ENCODE assay signal across 16 mouse cellular contexts in the genomic region with DNA sequence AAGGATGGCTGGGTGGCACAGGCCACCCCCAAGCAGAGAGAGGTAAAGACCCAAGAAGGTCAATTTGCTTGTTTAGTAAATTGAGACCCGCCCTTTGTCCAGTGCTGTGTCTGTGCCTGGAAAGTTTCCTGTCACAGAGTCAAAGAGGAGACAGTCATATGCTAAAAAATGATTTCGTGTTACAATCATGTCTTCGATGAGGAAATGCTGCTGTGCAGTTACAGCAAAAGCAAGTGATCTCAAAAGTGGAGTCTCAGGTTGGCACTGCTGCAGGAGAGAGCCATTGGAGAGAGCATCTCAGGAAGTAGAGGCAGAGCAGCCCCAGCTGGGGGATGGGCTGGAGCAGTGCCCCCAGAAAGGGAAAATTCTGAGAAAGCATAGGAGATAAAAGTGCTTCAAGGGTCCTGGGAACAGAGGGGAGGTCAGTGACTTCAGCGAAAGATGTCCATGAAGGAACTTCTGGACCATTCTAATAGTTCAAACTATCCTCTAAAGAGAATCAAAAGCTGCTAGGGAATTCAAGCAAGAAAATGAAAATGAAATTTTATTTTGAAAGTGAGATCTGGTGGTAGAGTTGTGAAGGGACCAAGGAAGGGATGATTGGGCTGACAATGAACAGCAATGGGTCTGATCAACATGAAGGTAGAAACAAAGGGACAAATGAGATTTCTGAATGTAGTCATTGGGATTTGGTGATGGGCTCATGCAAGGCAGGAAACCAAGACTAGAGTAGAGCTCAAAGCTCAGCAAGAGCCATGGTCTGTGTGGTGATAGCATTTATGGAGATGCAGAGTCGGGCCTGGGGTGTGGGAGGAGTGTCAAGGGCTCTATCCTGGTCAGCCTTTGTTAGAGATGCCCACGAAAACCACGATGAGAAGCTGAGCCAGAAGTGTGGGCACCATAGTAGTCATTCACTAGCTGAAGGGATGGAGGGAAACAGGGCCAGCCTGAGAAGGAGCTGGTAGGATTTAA. TPM values are rescaled to one million over a fixed set of nuclear protein-coding genes. Genes with fewer than 3 reads are reported as not detected.
DNase-seq lines count a peak whose midpoint lies in the region; ATAC-seq and TF ChIP-seq lines count a peak whose summit lies in the region.
"Had no signal": no experiment of that assay in that cellular context is flagged by ENCODE, and none has a peak within 500 bp of the region (broad histone marks: within the 10 kb centered on the region; RNA-seq: fewer than 3 reads in every experiment).

No protein-coding gene starts in this region.

- H3K4me3 ChIP-seq in heart, embryonic 11.5 days (ENCODE audit: low read depth, low read length) = no peak overlapping the region
- H3K4me3 ChIP-seq in kidney, embryonic 14.5 days (ENCODE audit: low read length) = 0 out of 2 replicates have a peak overlapping the region, but pooled peaks have one; percentile 9
- H3K4me3 ChIP-seq in spleen, adult 2 months (ENCODE audit: extremely low read depth, insufficient read depth, insufficient read length) = peak overlapping the region; percentile 73
- peak overlapping the region; percentile 43 for H3K4me3 ChIP-seq in small intestine, adult 2 months (ENCODE audit: low read depth, low read length)
- H3K4me3 ChIP-seq: embryonic facial prominence, embryonic 15.5 days; forebrain, embryonic 15.5 days; limb, embryonic 13.5 days; midbrain, embryonic 12.5 days had no signal

- H3K9me3 ChIP-seq in heart, embryonic 11.5 days (replicated peaks; ENCODE audit: control insufficient read depth, low read length) = no peaks in the 10 kb centered on the region
- no peaks in the 10 kb centered on the region for H3K9me3 ChIP-seq in kidney, embryonic 14.5 days (ENCODE audit: control insufficient read depth, low read length)
- H3K9me3 ChIP-seq: embryonic facial prominence, embryonic 15.5 days; forebrain, embryonic 15.5 days; limb, embryonic 13.5 days; midbrain, embryonic 12.5 days had no signal

- ATAC-seq in heart, embryonic 11.5 days (replicated peaks; ENCODE audit: insufficient number of reproducible peaks, low FRiP score, low TSS enrichment) = no peak
- ATAC-seq in kidney, embryonic 14.5 days (ENCODE audit: low FRiP score, low TSS enrichment) = no peak
- no peak for ATAC-seq in inflammation-experienced regulatory T-cells, adult 6 months
- ATAC-seq: forebrain, embryonic 15.5 days had no signal

- peak; percentile 89 for DNase-seq in heart, adult 11 months
- no peak for DNase-seq in kidney, postnatal 4 days
- DNase-seq in spleen, adult 2 months (ENCODE audit: low read depth in 1 of 2, low spot score in 2 of 2) = no peak
- DNase-seq in spleen, adult 12 weeks (ENCODE audit: low spot score) = no peak
- DNase-seq: cerebellum, postnatal 25 days; gastrocnemius, postnatal 25 days; kidney, adult 11 months had no signal

- no peak overlapping the region for H3K9ac ChIP-seq in heart, embryonic 11.5 days (ENCODE audit: low read depth, low read length)
- H3K9ac ChIP-seq in kidney, embryonic 14.5 days (ENCODE audit: low read depth, low read length) = no peak overlapping the region
- H3K9ac ChIP-seq: embryonic facial prominence, embryonic 15.5 days; forebrain, embryonic 15.5 days; limb, embryonic 13.5 days; midbrain, embryonic 12.5 days had no signal

- no peaks in the 10 kb centered on the region for H3K4me1 ChIP-seq in heart, embryonic 11.5 days (ENCODE audit: control insufficient read depth, insufficient read depth, low read length)
- H3K4me1 ChIP-seq in kidney, embryonic 14.5 days (ENCODE audit: control insufficient read depth, insufficient read depth, low read length) = no peaks in the 10 kb centered on the region
- peaks cover 21% of the 10 kb centered on the region for H3K4me1 ChIP-seq in spleen, adult 2 months (ENCODE audit: control insufficient read depth, insufficient read depth, insufficient read length)
- H3K4me1 ChIP-seq in small intestine, adult 2 months (ENCODE audit: control insufficient read depth, insufficient read depth, insufficient read length, low read length) = no peaks in the 10 kb centered on the region
- H3K4me1 ChIP-seq: embryonic facial prominence, embryonic 15.5 days; forebrain, embryonic 15.5 days; limb, embryonic 13.5 days; midbrain, embryonic 12.5 days had no signal

- TF ChIP-seq CTCF in spleen, adult 2 months (IDR thresholded peaks at IDR 0.05; ENCODE audit: extremely low read depth, insufficient read depth, insufficient read length, insufficient replicate concordance) = no peak
- no peak for TF ChIP-seq CTCF in small intestine, adult 2 months (IDR thresholded peaks at IDR 0.05; ENCODE audit: extremely low read depth, insufficient read length, insufficient replicate concordance, low read depth, low read length)

- 72% methylated on average over 7 of the region's 7 CpGs for WGBS in heart, embryonic 11.5 days (ENCODE audit: insufficient replicate concordance)
- WGBS in kidney, embryonic 14.5 days = 78% methylated on average over 7 of the region's 7 CpGs
- 35% methylated on average over 7 of the region's 7 CpGs for WGBS in spleen, adult 2 months
- 79% methylated on average over 7 of the region's 7 CpGs for WGBS in small intestine, adult 2 months

- no peaks in the 10 kb centered on the region for H3K36me3 ChIP-seq in heart, embryonic 11.5 days (ENCODE audit: control insufficient read depth, insufficient read depth, low read length)
- H3K36me3 ChIP-seq in kidney, embryonic 14.5 days (ENCODE audit: control insufficient read depth, insufficient read depth, low read length) = no peaks in the 10 kb centered on the region
- H3K36me3 ChIP-seq in spleen, adult 2 months (ENCODE audit: control insufficient read depth, insufficient read depth, low read length) = peaks cover 12% of the 10 kb centered on the region
- H3K36me3 ChIP-seq in small intestine, adult 2 months (ENCODE audit: control insufficient read depth, insufficient read depth, low read length) = no peaks in the 10 kb centered on the region
- H3K36me3 ChIP-seq: embryonic facial prominence, embryonic 15.5 days; forebrain, embryonic 15.5 days; limb, embryonic 13.5 days; midbrain, embryonic 12.5 days had no signal

- no peaks in the 10 kb centered on the region for H3K27me3 ChIP-seq in heart, embryonic 11.5 days (ENCODE audit: control insufficient read depth, insufficient read depth, low read length)
- no peaks in the 10 kb centered on the region for H3K27me3 ChIP-seq in kidney, embryonic 14.5 days (ENCODE audit: control insufficient read depth, insufficient read depth, low read length)
- H3K27me3 ChIP-seq in spleen, adult 2 months (ENCODE audit: control insufficient read depth, insufficient read depth, low read length) = no peaks in the 10 kb centered on the region
- no peaks in the 10 kb centered on the region for H3K27me3 ChIP-seq in small intestine, adult 2 months (ENCODE audit: control insufficient read depth, insufficient read depth, low read length)
- H3K27me3 ChIP-seq: embryonic facial prominence, embryonic 15.5 days; forebrain, embryonic 15.5 days; limb, embryonic 13.5 days; midbrain, embryonic 12.5 days had no signal

- TF ChIP-seq POLR2A in spleen, adult 2 months (IDR thresholded peaks at IDR 0.05; ENCODE audit: low read depth, low read length) = no peak
- no peak for TF ChIP-seq POLR2A in small intestine, adult 2 months (IDR thresholded peaks at IDR 0.05; ENCODE audit: low read depth, low read length)

- no peak overlapping the region for H3K4me2 ChIP-seq in heart, embryonic 11.5 days
- peak overlapping the region; percentile 8 for H3K4me2 ChIP-seq in kidney, embryonic 14.5 days (replicated peaks; ENCODE audit: low read depth, low read length)
- H3K4me2 ChIP-seq: embryonic facial prominence, embryonic 15.5 days; forebrain, embryonic 15.5 days; limb, embryonic 13.5 days; midbrain, embryonic 12.5 days had no signal

- no peak overlapping the region; the same call in 1 of the 2 replicates for H3K27ac ChIP-seq in heart, embryonic 11.5 days (ENCODE audit: low read depth, low read length)
- no peak overlapping the region for H3K27ac ChIP-seq in kidney, embryonic 14.5 days (ENCODE audit: low read depth, low read length)
- H3K27ac ChIP-seq in spleen, adult 2 months (ENCODE audit: insufficient read depth, low read length) = peak overlapping the region; percentile 94
- peak overlapping the region; percentile 75 for H3K27ac ChIP-seq in small intestine, adult 2 months (ENCODE audit: insufficient read depth, low read depth, low read length)
- H3K27ac ChIP-seq: embryonic facial prominence, embryonic 15.5 days; forebrain, embryonic 15.5 days; limb, embryonic 13.5 days; midbrain, embryonic 12.5 days had no signal

RNA-seq across cellular contexts. Expression of a gene that starts 1.6 kb away (rescaled TPM):
- 8.6 and 10.0 TPM in 2 replicates for polyA plus RNA-seq in heart, embryonic 11.5 days (2014; fragmentation: Nextera tagmentation; extraction: Ambion mirVana)
- 51.3 and 54.1 TPM in 2 replicates for polyA plus RNA-seq in kidney, embryonic 14.5 days (2014; fragmentation: Nextera tagmentation; extraction: Ambion mirVana)
- polyA plus RNA-seq in spleen, adult 2 months (2012; rRNA removed) = 66.3 and 73.5 TPM in 2 replicates
- polyA plus RNA-seq in small intestine, adult 2 months (2012; rRNA removed) = 4.3 and 9.3 TPM in 2 replicates
- polyA plus RNA-seq in inflammation-experienced regulatory T-cells, adult 6 months (2017; shearing (Covaris generic)) = 1,000 to 10,000 TPM; 1,788 to 2,089 (median 1,869) TPM

RNA-seq across cellular contexts. Expression of a gene that starts 10.1 kb away (rescaled TPM):
- polyA plus RNA-seq in heart, embryonic 11.5 days (2014; fragmentation: Nextera tagmentation; extraction: Ambion mirVana) = 8.8 and 10.6 TPM in 2 replicates
- polyA plus RNA-seq in kidney, embryonic 14.5 days (2014; fragmentation: Nextera tagmentation; extraction: Ambion mirVana) = 9.9 and 13.4 TPM in 2 replicates
- 9.9 and 10.4 TPM in 2 replicates for polyA plus RNA-seq in spleen, adult 2 months (2012; rRNA removed)
- polyA plus RNA-seq in small intestine, adult 2 months (2012; rRNA removed) = 0.27 and 0.62 TPM in 2 replicates
- 100 to 1,000 TPM; 236 to 293 (median 290) TPM for polyA plus RNA-seq in inflammation-experienced regulatory T-cells, adult 6 months (2017; shearing (Covaris generic))

RNA-seq across cellular contexts. Expression of a gene that starts 22.0 kb away (rescaled TPM):
- 30.5 and 30.6 TPM in 2 replicates for polyA plus RNA-seq in heart, embryonic 11.5 days (2014; fragmentation: Nextera tagmentation; extraction: Ambion mirVana)
- 42.7 and 49.9 TPM in 2 replicates for polyA plus RNA-seq in kidney, embryonic 14.5 days (2014; fragmentation: Nextera tagmentation; extraction: Ambion mirVana)
- 50.8 and 54.3 TPM in 2 replicates for polyA plus RNA-seq in spleen, adult 2 months (2012; rRNA removed)
- 2.0 and 5.0 TPM in 2 replicates for polyA plus RNA-seq in small intestine, adult 2 months (2012; rRNA removed)
- 1,000 to 10,000 TPM; 1,024 to 1,390 (median 1,261) TPM for polyA plus RNA-seq in inflammation-experienced regulatory T-cells, adult 6 months (2017; shearing (Covaris generic))

RNA-seq across cellular contexts. Expression of a gene that starts 32.4 kb away (rescaled TPM):
- 2.6 and 4.8 TPM in 2 replicates for polyA plus RNA-seq in heart, embryonic 11.5 days (2014; fragmentation: Nextera tagmentation; extraction: Ambion mirVana)
- 3.2 and 4.8 TPM in 2 replicates for polyA plus RNA-seq in kidney, embryonic 14.5 days (2014; fragmentation: Nextera tagmentation; extraction: Ambion mirVana)
- 0.43 and 0.82 TPM in 2 replicates for polyA plus RNA-seq in spleen, adult 2 months (2012; rRNA removed)
- polyA plus RNA-seq in small intestine, adult 2 months (2012; rRNA removed) = not detected in 2 replicates
- 10 to 100 TPM; 58.9 to 85.2 (median 59.9) TPM for polyA plus RNA-seq in inflammation-experienced regulatory T-cells, adult 6 months (2017; shearing (Covaris generic))
- polyA plus RNA-seq: forebrain, embryonic 15.5 days; midbrain, embryonic 12.5 days; neural tube, embryonic 11.5 days had no signal

RNA-seq across cellular contexts. Expression of a gene that starts 32.4 kb away (rescaled TPM):
- not detected in 2 replicates for polyA plus RNA-seq in heart, embryonic 11.5 days (2014; fragmentation: Nextera tagmentation; extraction: Ambion mirVana)
- polyA plus RNA-seq in kidney, embryonic 14.5 days (2014; fragmentation: Nextera tagmentation; extraction: Ambion mirVana) = not detected in 2 replicates
- polyA plus RNA-seq in spleen, adult 2 months (2012; rRNA removed) = 9.5 and 11.6 TPM in 2 replicates
- polyA plus RNA-seq in small intestine, adult 2 months (2012; rRNA removed) = 1.5 and 2.5 TPM in 2 replicates
- 100 to 1,000 TPM; 458 to 769 (median 564) TPM for polyA plus RNA-seq in inflammation-experienced regulatory T-cells, adult 6 months (2017; shearing (Covaris generic))
- polyA plus RNA-seq: forebrain, embryonic 15.5 days; limb, embryonic 13.5 days; midbrain, embryonic 12.5 days; neural tube, embryonic 11.5 days had no signal

Comparison
In these comparisons a context has a peak if more than half of its experiments do, and no peak if none do; other contexts are left out.
1. H3K27ac ChIP-seq: peak in spleen, adult 2 months (single experiment) and small intestine, adult 2 months (single experiment); none in heart, embryonic 11.5 days (single experiment) and kidney, embryonic 14.5 days (single experiment).
2. RNA of a gene that starts 1.6 kb away (polyA plus RNA-seq): 1,788 to 2,089 TPM in inflammation-experienced regulatory T-cells, adult 6 months; 66.3 to 73.5 TPM in spleen, adult 2 months, 51.3 to 54.1 TPM in kidney, embryonic 14.5 days, 4.3 to 9.3 TPM in small intestine, adult 2 months and 8.6 to 10.0 TPM in heart, embryonic 11.5 days; every median in the first group is over 10 times any median in the second.
3. RNA of a gene that starts 10.1 kb away (polyA plus RNA-seq): 236 to 293 TPM in inflammation-experienced regulatory T-cells, adult 6 months; 9.9 to 10.4 TPM in spleen, adult 2 months, 9.9 to 13.4 TPM in kidney, embryonic 14.5 days, 8.8 to 10.6 TPM in heart, embryonic 11.5 days and 0.27 to 0.62 TPM in small intestine, adult 2 months; every median in the first group is over 10 times any median in the second.
4. RNA of a gene that starts 22.0 kb away (polyA plus RNA-seq): 1,024 to 1,390 TPM in inflammation-experienced regulatory T-cells, adult 6 months; 50.8 to 54.3 TPM in spleen, adult 2 months, 42.7 to 49.9 TPM in kidney, embryonic 14.5 days, 30.5 to 30.6 TPM in heart, embryonic 11.5 days and 2.0 to 5.0 TPM in small intestine, adult 2 months; every median in the first group is over 10 times any median in the second.